ENCODE assay signal across 8 mouse cellular contexts in genomic region chr5:122503015-122503759, GRCm38 (mm10). TPM values are rescaled to one million over a fixed set of nuclear protein-coding genes. Genes with fewer than 3 reads are reported as not detected.
A peak's percentile ranks its signal among the peaks of the same experiment; 100 is the strongest.
DNase-seq lines count a peak whose midpoint lies in the region; ATAC-seq lines count a peak whose summit lies in the region.

No protein-coding gene starts in this region.

- H3K36me3 ChIP-seq in heart, embryonic 13.5 days, result peaks cover 12% of the 10 kb centered on the region
- H3K36me3 ChIP-seq in midbrain, embryonic 10.5 days, result peaks cover 20% of the 10 kb centered on the region

- H3K9ac ChIP-seq in heart, embryonic 13.5 days, result peak overlapping the region; percentile 100

- H3K27ac ChIP-seq in heart, embryonic 13.5 days (replicated peaks), result peak overlapping the region; percentile 100
- H3K27ac ChIP-seq in midbrain, embryonic 10.5 days (replicated peaks), result peak overlapping the region; percentile 100

- peaks cover 5% of the 10 kb centered on the region for H3K9me3 ChIP-seq in heart, embryonic 13.5 days
- H3K9me3 ChIP-seq in midbrain, embryonic 10.5 days (replicated peaks), result peaks cover 5% of the 10 kb centered on the region; the same call in 1 of the 2 replicates

- ATAC-seq in heart, embryonic 13.5 days (ENCODE audit: extremely low read depth, insufficient number of reproducible peaks, low FRiP score, low TSS enrichment), result no peak
- peak; percentile 29 for ATAC-seq in granulocyte monocyte progenitor cell, adult 5-6 weeks (replicated peaks; ENCODE audit: poor library complexity, severe bottlenecking)

- peak overlapping the region; percentile 88 for H3K4me2 ChIP-seq in heart, embryonic 13.5 days

- peaks cover 31% of the 10 kb centered on the region for H3K4me1 ChIP-seq in heart, embryonic 13.5 days
- H3K4me1 ChIP-seq in midbrain, embryonic 10.5 days, result peaks cover 42% of the 10 kb centered on the region

- WGBS in heart, embryonic 13.5 days, result 39% methylated on average over 15 of the region's 15 CpGs
- WGBS in midbrain, embryonic 10.5 days, result 42% methylated on average over 15 of the region's 15 CpGs

- no peak for DNase-seq in heart, adult 9 months (ENCODE audit: low spot score in 2 of 2)
- peak; percentile 70 for DNase-seq in ES-CJ7 (ENCODE audit: low read depth, low spot score)
- no peak for DNase-seq in midbrain, embryonic 10.5 days (ENCODE audit: low spot score)
- DNase-seq in right cerebral cortex, postnatal 25 days, result no peak
- DNase-seq in ovary, postnatal 10 days (ENCODE audit: low spot score), result no peak
- DNase-seq in right cerebral cortex, adult 18-20 months, result no peak

- H3K27me3 ChIP-seq in heart, embryonic 13.5 days (replicated peaks), result no peaks in the 10 kb centered on the region
- H3K27me3 ChIP-seq in midbrain, embryonic 10.5 days (ENCODE audit: low read depth, poor library complexity, severe bottlenecking), result peaks cover 8% of the 10 kb centered on the region

- peak overlapping the region; percentile 99 for H3K4me3 ChIP-seq in heart, embryonic 13.5 days
- peak overlapping the region; percentile 97 for H3K4me3 ChIP-seq in midbrain, embryonic 10.5 days

RNA-seq across cellular contexts. Expression of gene Atp2a2, which starts 1.2 kb away (rescaled TPM):
- polyA plus RNA-seq in heart, embryonic 13.5 days (2015; fragmentation: Nextera tagmentation; extraction: Ambion mirVana), result 221 and 227 TPM in 2 replicates
- total RNA-seq in granulocyte monocyte progenitor cell, adult 5-6 weeks (2014; fragmentation: Nextera tagmentation), result 71.0 and 77.6 TPM in 2 replicates
- 112 and 118 TPM in 2 replicates for total RNA-seq in granulocyte monocyte progenitor cell, adult 5-6 weeks (2017)
- polyA plus RNA-seq in midbrain, embryonic 10.5 days (2016; fragmentation: Nextera tagmentation; extraction: Ambion mirVana), result 37.0 and 37.7 TPM in 2 replicates
